Mouse (Mus musculus): ENCODE results near the gene Gimap9. TPM values are rescaled to one million over a fixed set of nuclear protein-coding genes. Genes with fewer than 3 reads are reported as not detected.

Gene Gimap9
- polyA plus RNA-seq, 1 experiment, result 0.98 TPM

GRCm38 (mm10) chr6:48718455-48718854, 42.5 kb downstream of the Gimap9 start, which contains the start of the genes Gm28053 and Gimap7:
Gm28053 (plus strand) TSS chr6:48718607.
Gimap7 (plus strand) TSS chr6:48718621.
- no peak for DNase-seq
- 51% methylated on average over 2 of the region's 2 CpGs for WGBS
- H3K27ac ChIP-seq (ENCODE audit: insufficient read depth, low read length), result no peak within 1 kb of the TSS
- no peaks in the 10 kb centered on the region; the same call in 1 of the 2 replicates for H3K27me3 ChIP-seq (ENCODE audit: control insufficient read depth, insufficient read depth, low read length)
- H3K4me1 ChIP-seq (ENCODE audit: control insufficient read depth, insufficient read depth, low read length), result no peaks in the 10 kb centered on the region
- TF ChIP-seq POLR2A (IDR thresholded peaks at IDR 0.05; ENCODE audit: borderline replicate concordance, insufficient read depth, low read length) (no peak), CTCF (IDR thresholded peaks at IDR 0.05; ENCODE audit: borderline replicate concordance, insufficient read depth, low read depth, low read length) (no peak)
- no peak within 1 kb of the TSS for H3K4me3 ChIP-seq (replicated peaks; ENCODE audit: insufficient read depth, low read depth, low read length)

- no peaks in the 10 kb centered on the region for H3K4me1 ChIP-seq (ENCODE audit: control insufficient read depth, insufficient read depth, low read length)
- H3K27me3 ChIP-seq (ENCODE audit: control insufficient read depth, insufficient read depth, low read length), result no peaks in the 10 kb centered on the region; the same call in 1 of the 2 replicates
- TF ChIP-seq CTCF (IDR thresholded peaks at IDR 0.05; ENCODE audit: borderline replicate concordance, insufficient read depth, low read depth, low read length) (no peak), POLR2A (IDR thresholded peaks at IDR 0.05; ENCODE audit: borderline replicate concordance, insufficient read depth, low read length) (no peak)
- H3K27ac ChIP-seq (ENCODE audit: insufficient read depth, low read length), result no peak overlapping the region
- DNase-seq, result no peak
- WGBS, result 74% methylated on average over 4 of the region's 4 CpGs
- no peak overlapping the region for H3K4me3 ChIP-seq (replicated peaks; ENCODE audit: insufficient read depth, low read depth, low read length)
Observed at GRCm38 (mm10) chr6:48720326-48720725, 44.4 kb downstream of the Gimap9 start.

- WGBS, result 87% methylated on average over 8 of the region's 8 CpGs
- no peak for TF ChIP-seq CTCF (IDR thresholded peaks at IDR 0.05; ENCODE audit: borderline replicate concordance, insufficient read depth, low read depth, low read length)
- no peak for TF ChIP-seq POLR2A (IDR thresholded peaks at IDR 0.05; ENCODE audit: borderline replicate concordance, insufficient read depth, low read length)
- DNase-seq, result no peak
- no peak overlapping the region for H3K27ac ChIP-seq (ENCODE audit: insufficient read depth, low read length)
- no peaks in the 10 kb centered on the region; the same call in 1 of the 2 replicates for H3K27me3 ChIP-seq (ENCODE audit: control insufficient read depth, insufficient read depth, low read length)
- H3K4me1 ChIP-seq (ENCODE audit: control insufficient read depth, insufficient read depth, low read length), result no peaks in the 10 kb centered on the region
- H3K4me3 ChIP-seq (replicated peaks; ENCODE audit: insufficient read depth, low read depth, low read length), result no peak overlapping the region
Observed at GRCm38 (mm10) chr6:48723468-48723867, 47.5 kb downstream of the Gimap9 start.

- no peaks in the 10 kb centered on the region for H3K4me1 ChIP-seq (ENCODE audit: control insufficient read depth, insufficient read depth, low read length)
- H3K27ac ChIP-seq (ENCODE audit: insufficient read depth, low read length), result no peak overlapping the region
- WGBS, result 0% methylated on average over 1 of the region's 1 CpGs
- no peak for DNase-seq
- H3K27me3 ChIP-seq (ENCODE audit: control insufficient read depth, insufficient read depth, low read length), result no peaks in the 10 kb centered on the region
- TF ChIP-seq POLR2A (IDR thresholded peaks at IDR 0.05; ENCODE audit: borderline replicate concordance, insufficient read depth, low read length) (no peak), CTCF (IDR thresholded peaks at IDR 0.05; ENCODE audit: borderline replicate concordance, insufficient read depth, low read depth, low read length) (no peak)
- no peak overlapping the region for H3K4me3 ChIP-seq (replicated peaks; ENCODE audit: insufficient read depth, low read depth, low read length)
Observed at GRCm38 (mm10) chr6:48725476-48725875, 49.5 kb downstream of the Gimap9 start.

GRCm38 (mm10) chr6:48727761-48728160, 51.8 kb downstream of the Gimap9 start:
- Histone ChIP-seq H3K4me1 (ENCODE audit: control insufficient read depth, insufficient read depth, low read length) (no peaks in the 10 kb centered on the region), H3K27me3 (ENCODE audit: control insufficient read depth, insufficient read depth, low read length) (no peaks in the 10 kb centered on the region), H3K4me3 (replicated peaks; ENCODE audit: insufficient read depth, low read depth, low read length) (no peak overlapping the region), H3K27ac (ENCODE audit: insufficient read depth, low read length) (no peak overlapping the region)
- TF ChIP-seq CTCF (IDR thresholded peaks at IDR 0.05; ENCODE audit: borderline replicate concordance, insufficient read depth, low read depth, low read length) (no peak), POLR2A (IDR thresholded peaks at IDR 0.05; ENCODE audit: borderline replicate concordance, insufficient read depth, low read length) (no peak)
- 84% methylated on average over 5 of the region's 5 CpGs for WGBS
- no peak for DNase-seq

Other genes with a start within 250 kb of the Gimap9 start
- gene Zfp467, start 230.3 kb upstream of the Gimap9 start, polyA plus RNA-seq (2012; rRNA removed), result 80.4 and 93.2 TPM in 2 replicates
- gene Sspo, start 227.9 kb upstream of the Gimap9 start, polyA plus RNA-seq (2012; rRNA removed), result 3.7 and 5.0 TPM in 2 replicates
- 459 and 460 TPM in 2 replicates for gene Atp6v0e2, start 138.5 kb upstream of the Gimap9 start, polyA plus RNA-seq (2012; rRNA removed)
- 30.0 and 33.1 TPM in 2 replicates for gene Lrrc61, start 121.3 kb upstream of the Gimap9 start, polyA plus RNA-seq (2012; rRNA removed)
- 13.7 and 21.6 TPM in 2 replicates for gene Rarres2, start 103.3 kb upstream of the Gimap9 start, polyA plus RNA-seq (2012; rRNA removed)
- not detected in 2 replicates for gene Gm45021, start 86.5 kb upstream of the Gimap9 start, polyA plus RNA-seq (2012; rRNA removed)
- gene Repin1, start 82.2 kb upstream of the Gimap9 start, polyA plus RNA-seq (2012; rRNA removed), result 98.5 and 109 TPM in 2 replicates
- not detected in 2 replicates for gene Gm44965, start 82.2 kb upstream of the Gimap9 start, polyA plus RNA-seq (2012; rRNA removed)
- 7.4 and 7.6 TPM in 2 replicates for gene Zfp775, start 74.1 kb upstream of the Gimap9 start, polyA plus RNA-seq (2012; rRNA removed)
- gene AI854703, start 49.4 kb upstream of the Gimap9 start, polyA plus RNA-seq (2012; rRNA removed), result 34.3 and 35.2 TPM in 2 replicates
- 1.3 TPM in 2 replicates for gene Gimap8, start 28.9 kb upstream of the Gimap9 start, polyA plus RNA-seq (2012; rRNA removed)
- gene Gimap4, start 8.4 kb downstream of the Gimap9 start, polyA plus RNA-seq (2012; rRNA removed), result 0.54 and 0.74 TPM in 2 replicates
- gene Gimap6, start 32.1 kb downstream of the Gimap9 start, polyA plus RNA-seq (2012; rRNA removed), result 4.1 and 4.6 TPM in 2 replicates
- gene Gm28053, start 42.5 kb downstream of the Gimap9 start, polyA plus RNA-seq (2012; rRNA removed), result 0.93 TPM in 1 of 2 replicates, not detected in the other
- not detected in 2 replicates for gene Gimap7, start 42.5 kb downstream of the Gimap9 start, polyA plus RNA-seq (2012; rRNA removed)
- 1.8 and 2.3 TPM in 2 replicates for gene Gimap1, start 62.9 kb downstream of the Gimap9 start, polyA plus RNA-seq (2012; rRNA removed)
- 0.57 and 0.82 TPM in 2 replicates for gene Gimap5, start 70.1 kb downstream of the Gimap9 start, polyA plus RNA-seq (2012; rRNA removed)
- gene Gimap3, start 94.7 kb downstream of the Gimap9 start, polyA plus RNA-seq (2012; rRNA removed), result 0.29 and 0.36 TPM in 2 replicates
- gene Tmem176a, start 164.8 kb downstream of the Gimap9 start, polyA plus RNA-seq (2012; rRNA removed), result 11.0 and 12.5 TPM in 2 replicates
- 48.7 and 54.4 TPM in 2 replicates for gene Tmem176b, start 165.4 kb downstream of the Gimap9 start, polyA plus RNA-seq (2012; rRNA removed)
- gene Aoc1, start 196.8 kb downstream of the Gimap9 start, polyA plus RNA-seq (2012; rRNA removed), result 0.25 and 0.31 TPM in 2 replicates

All from cerebellum, adult 2 months (tissue).